In the genomic region with DNA sequence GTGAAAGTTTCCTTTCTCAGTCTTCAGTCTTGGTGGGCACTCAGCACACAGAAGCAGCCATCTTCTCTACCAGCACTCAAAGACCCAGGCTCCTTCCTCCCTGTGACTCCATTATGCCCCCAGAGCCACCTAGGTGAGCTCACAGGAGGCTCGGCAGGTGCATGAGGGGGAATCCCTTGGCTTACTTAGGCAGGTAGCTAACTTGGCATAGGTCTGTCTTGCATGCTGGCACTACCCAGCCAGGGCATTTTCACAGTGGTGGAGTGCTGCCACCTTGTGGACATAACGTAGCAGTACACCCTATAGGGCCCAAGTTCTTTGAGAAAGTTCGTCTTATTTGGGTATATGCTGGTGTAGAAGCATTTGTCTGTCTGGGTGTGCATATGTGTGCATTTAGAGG, we compare ENCODE assay signal across 8 mouse cellular contexts. TPM values are rescaled to one million over a fixed set of nuclear protein-coding genes. Genes with fewer than 3 reads are reported as not detected.
A peak's percentile ranks its signal among the peaks of the same experiment; 100 is the strongest.
DNase-seq lines count a peak whose midpoint lies in the region.
"Had no signal": no experiment of that assay in that cellular context is flagged by ENCODE, and none has a peak within 500 bp of the region (broad histone marks: within the 10 kb centered on the region; RNA-seq: fewer than 3 reads in every experiment).

No protein-coding gene starts in this region.

- DNase-seq in MN1 (ENCODE audit: low spot score) = peak; percentile 49
- DNase-seq in brain, embryonic 18.5 days (ENCODE audit: low read depth, low spot score) = peak; percentile 60
- DNase-seq in fibroblast of lung, adult 2 months (ENCODE audit: low read depth) = peak; percentile 27
- peak; percentile 68 for DNase-seq in hindbrain, embryonic 10.5 days (ENCODE audit: low spot score)
- peak; percentile 66 for DNase-seq in layer of hippocampus, adult 9-10 months (ENCODE audit: low spot score)
- peak; percentile 63 for DNase-seq in lung, postnatal 36 days
- DNase-seq in right cerebral cortex, adult 2 months (ENCODE audit: low spot score in 2 of 2) = peak; percentile 78 to 83

- WGBS in hindbrain, embryonic 10.5 days = 21% methylated on average over 3 of the region's 3 CpGs

- H3K4me3 ChIP-seq in hindbrain, embryonic 10.5 days = no peak overlapping the region
- H3K4me3 ChIP-seq: liver, embryonic 15.5 days had no signal

- no peak overlapping the region for H3K27ac ChIP-seq in hindbrain, embryonic 10.5 days
- H3K27ac ChIP-seq: liver, embryonic 15.5 days had no signal

- peaks cover 9% of the 10 kb centered on the region; the same call in 1 of the 2 replicates for H3K27me3 ChIP-seq in hindbrain, embryonic 10.5 days (ENCODE audit: insufficient read depth, poor library complexity, severe bottlenecking)
- H3K27me3 ChIP-seq: liver, embryonic 15.5 days had no signal

- no peaks in the 10 kb centered on the region for H3K4me1 ChIP-seq in hindbrain, embryonic 10.5 days (replicated peaks)
- H3K4me1 ChIP-seq: liver, embryonic 15.5 days had no signal

- no peaks in the 10 kb centered on the region for H3K9me3 ChIP-seq in hindbrain, embryonic 10.5 days
- H3K9me3 ChIP-seq: liver, embryonic 15.5 days had no signal

- H3K36me3 ChIP-seq in hindbrain, embryonic 10.5 days = no peaks in the 10 kb centered on the region
- H3K36me3 ChIP-seq: liver, embryonic 15.5 days had no signal

RNA-seq across cellular contexts. Expression of gene Rxrg, which starts 38.8 kb away (rescaled TPM):
- polyA plus RNA-seq in hindbrain, embryonic 10.5 days (2016; fragmentation: Nextera tagmentation; extraction: Ambion mirVana) = 5.1 and 6.7 TPM in 2 replicates

RNA-seq across cellular contexts. Expression of gene Lmx1a, which starts 52.1 kb away (rescaled TPM):
- polyA plus RNA-seq in hindbrain, embryonic 10.5 days (2016; fragmentation: Nextera tagmentation; extraction: Ambion mirVana) = 11.5 and 16.9 TPM in 2 replicates

Comparison
In these comparisons a context has a peak if more than half of its experiments do, and no peak if none do; other contexts are left out.
1. DNase-seq: peak in every context shown above with its lines; median percentile 80 in right cerebral cortex, adult 2 months; 68 in hindbrain, embryonic 10.5 days; 66 in layer of hippocampus, adult 9-10 months; 63 in lung, postnatal 36 days; 60 in brain, embryonic 18.5 days; 49 in MN1; 27 in fibroblast of lung, adult 2 months.